Mouse (Mus musculus): ENCODE measurements at regions not wholly inside any gene's neighbourhood (a gene's known extent, or its start where the extent isn't known, plus 50 kb on each side); places are given as distances from the start of the nearest gene placed in this dataset.
A peak's percentile ranks its signal among the peaks of the same experiment; 100 is the strongest.

DNA sequence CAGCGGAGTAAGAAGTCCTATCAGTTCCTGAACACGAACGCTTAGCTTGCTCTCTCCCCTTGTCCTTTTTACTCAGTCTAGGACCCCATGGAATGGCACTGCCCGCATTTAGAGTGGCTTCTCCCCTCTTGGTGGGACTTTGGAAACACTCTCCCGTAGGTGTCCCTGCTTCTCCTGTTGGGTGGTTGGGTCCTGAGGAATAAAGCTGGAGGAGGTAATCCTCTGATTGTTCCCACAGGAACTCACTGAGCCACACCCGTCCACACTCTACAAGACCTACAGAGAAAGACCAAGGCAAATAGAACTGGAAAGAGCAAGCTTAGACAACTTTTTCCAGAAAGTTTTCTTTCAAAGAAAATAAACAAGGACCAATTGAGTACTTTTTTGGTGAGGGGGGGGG lies 64.7 kb upstream of the Haao start:
- no peak overlapping the region for H3K4me3 ChIP-seq (replicated peaks)
- WGBS = 92% methylated on average over 6 of the region's 6 CpGs
- no peaks in the 10 kb centered on the region for H3K9me3 ChIP-seq (replicated peaks)
- no peaks in the 10 kb centered on the region for H3K27me3 ChIP-seq (replicated peaks)
- H3K4me2 ChIP-seq = no peak overlapping the region
- no peak for ATAC-seq (ENCODE audit: low FRiP score)
- H3K36me3 ChIP-seq = no peaks in the 10 kb centered on the region
- no peak overlapping the region for H3K27ac ChIP-seq (replicated peaks)
- H3K9ac ChIP-seq (replicated peaks) = no peak overlapping the region
- 0 out of 2 replicates have a peak, but pooled peaks cover 3% of the 10 kb centered on the region for H3K4me1 ChIP-seq

DNA sequence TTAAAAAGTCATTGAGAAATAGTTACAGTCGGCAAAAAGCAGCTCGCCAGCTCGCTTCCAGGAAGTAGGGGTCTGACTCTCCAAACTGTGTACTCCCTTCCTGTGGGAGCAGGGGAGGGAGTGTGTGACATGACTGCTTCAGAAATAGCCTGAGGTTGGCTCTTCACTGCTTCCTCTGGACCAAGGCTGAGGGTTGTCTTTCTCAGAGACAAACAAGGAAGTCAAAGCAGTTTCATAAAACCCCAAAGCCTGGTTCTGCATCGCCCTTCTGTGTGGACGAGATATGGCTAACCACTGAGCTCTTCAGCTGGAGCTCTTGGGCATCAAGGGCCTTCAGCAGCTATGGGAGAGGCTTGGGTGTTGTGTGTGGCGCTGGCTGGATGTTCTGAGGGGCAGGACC lies 61.0 kb upstream of the Haao start:
- Histone ChIP-seq H3K27me3 (replicated peaks) (no peaks in the 10 kb centered on the region; the same call in 1 of the 2 replicates), H3K9ac (replicated peaks) (no peak overlapping the region), H3K9me3 (replicated peaks) (no peaks in the 10 kb centered on the region), H3K27ac (replicated peaks) (no peak overlapping the region), H3K36me3 (no peaks in the 10 kb centered on the region), H3K4me1 (0 out of 2 replicates have a peak, but pooled peaks cover 3% of the 10 kb centered on the region), H3K4me2 (no peak overlapping the region), H3K4me3 (replicated peaks) (no peak overlapping the region)
- ATAC-seq (ENCODE audit: low FRiP score) = no peak
- 92% methylated on average over 6 of the region's 6 CpGs for WGBS

- Histone ChIP-seq H3K9me3 (replicated peaks) (no peaks in the 10 kb centered on the region), H3K27ac (replicated peaks) (no peak overlapping the region), H3K4me3 (replicated peaks) (no peak overlapping the region), H3K4me2 (no peak overlapping the region), H3K4me1 (0 out of 2 replicates have a peak, but pooled peaks cover 3% of the 10 kb centered on the region), H3K9ac (replicated peaks) (no peak overlapping the region), H3K27me3 (replicated peaks) (no peaks in the 10 kb centered on the region; the same call in 1 of the 2 replicates), H3K36me3 (no peaks in the 10 kb centered on the region)
- WGBS = 90% methylated on average over 3 of the region's 3 CpGs
- ATAC-seq (ENCODE audit: low FRiP score) = no peak
These were observed 59.8 kb upstream of the Haao start for GRCm38 (mm10) chr17:83907538-83907937.

DNA sequence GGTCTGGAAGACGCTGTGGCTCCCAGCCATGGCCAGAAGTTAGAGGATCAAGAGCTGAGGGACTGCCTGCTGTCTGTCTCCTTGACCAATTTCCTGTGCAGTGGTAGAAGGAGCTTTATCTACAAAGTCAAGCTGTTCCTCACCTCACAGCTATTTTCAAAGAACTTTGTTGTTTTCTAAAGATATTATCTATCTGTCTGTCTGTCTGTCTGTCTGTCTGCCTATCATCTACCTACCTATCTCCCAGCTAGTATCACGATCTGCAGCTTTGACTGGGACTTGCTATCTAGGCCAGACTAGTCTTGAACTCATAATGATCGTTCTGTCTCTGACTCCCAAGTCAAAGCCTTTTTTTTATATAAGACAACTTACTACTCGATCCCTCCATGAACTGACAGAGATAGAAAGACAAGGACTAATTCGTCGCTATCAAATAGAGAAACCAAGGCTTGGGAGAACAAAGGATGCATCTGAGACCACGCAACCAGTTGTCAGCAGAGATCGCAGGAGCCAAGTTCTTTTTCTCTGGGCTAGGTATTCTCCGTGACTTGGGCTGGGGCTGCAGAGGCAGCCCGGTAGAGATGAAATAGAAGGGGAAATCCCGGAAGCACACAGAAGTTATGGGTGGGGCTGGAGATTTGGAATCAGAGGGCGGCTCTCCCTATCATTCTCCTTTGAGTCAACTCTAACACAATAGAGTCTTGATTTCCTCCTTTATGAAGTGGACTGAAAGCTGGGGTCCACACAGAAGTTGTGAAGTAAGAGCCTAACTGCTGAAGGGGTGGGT lies 59.2 kb upstream of the Haao start:
- Histone ChIP-seq H3K9me3 (replicated peaks) (no peaks in the 10 kb centered on the region), H3K27me3 (replicated peaks) (no peaks in the 10 kb centered on the region; the same call in 1 of the 2 replicates), H3K27ac (replicated peaks) (no peak overlapping the region), H3K9ac (replicated peaks) (no peak overlapping the region), H3K4me2 (no peak overlapping the region), H3K4me3 (replicated peaks) (no peak overlapping the region), H3K4me1 (peaks cover 5% of the 10 kb centered on the region; the same call in 1 of the 2 replicates), H3K36me3 (no peaks in the 10 kb centered on the region)
- WGBS = 92% methylated on average over 12 of the region's 12 CpGs
- no peak for ATAC-seq (ENCODE audit: low FRiP score)

GRCm38 (mm10) chr17:83903467-83903866 lies 55.7 kb upstream of the Haao start:
- no peak overlapping the region for H3K27ac ChIP-seq (replicated peaks)
- peaks cover 6% of the 10 kb centered on the region; the same call in 1 of the 2 replicates for H3K4me1 ChIP-seq
- H3K4me3 ChIP-seq (replicated peaks) = no peak overlapping the region
- no peak overlapping the region for H3K4me2 ChIP-seq
- peak; percentile 55; the same call in 1 of the 2 replicates for ATAC-seq (ENCODE audit: low FRiP score)
- no peaks in the 10 kb centered on the region for H3K36me3 ChIP-seq
- WGBS = 5% methylated on average over 7 of the region's 7 CpGs
- no peaks in the 10 kb centered on the region; the same call in 1 of the 2 replicates for H3K27me3 ChIP-seq (replicated peaks)
- no peaks in the 10 kb centered on the region for H3K9me3 ChIP-seq (replicated peaks)
- H3K9ac ChIP-seq (replicated peaks) = no peak overlapping the region

DNA sequence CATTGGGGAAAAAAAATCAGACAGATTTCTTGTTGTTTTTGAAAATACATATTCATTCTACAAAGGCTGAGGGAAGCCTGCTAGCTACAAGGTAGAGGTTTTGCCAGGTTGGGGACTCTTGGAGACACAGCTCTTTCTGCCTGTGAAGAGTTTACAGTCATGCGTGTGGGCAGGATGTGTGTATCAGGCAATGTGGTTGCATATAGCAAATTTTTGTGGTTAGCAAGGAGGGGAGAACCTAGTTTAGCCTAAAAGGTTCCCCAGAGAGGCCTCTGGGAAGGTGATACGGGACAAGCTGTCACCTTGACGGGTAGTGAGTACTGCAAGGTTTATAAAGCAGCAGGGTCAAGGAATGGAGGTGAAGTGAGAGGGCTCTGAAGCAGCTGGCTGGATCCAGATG lies 54.8 kb upstream of the Haao start:
- no peaks in the 10 kb centered on the region for H3K9me3 ChIP-seq (replicated peaks)
- no peak overlapping the region for H3K4me3 ChIP-seq (replicated peaks)
- WGBS = 83% methylated on average over 3 of the region's 3 CpGs
- H3K36me3 ChIP-seq = no peaks in the 10 kb centered on the region
- no peak overlapping the region for H3K27ac ChIP-seq (replicated peaks)
- H3K4me2 ChIP-seq = no peak overlapping the region
- no peak for ATAC-seq (ENCODE audit: low FRiP score)
- no peaks in the 10 kb centered on the region; the same call in 1 of the 2 replicates for H3K27me3 ChIP-seq (replicated peaks)
- H3K9ac ChIP-seq (replicated peaks) = no peak overlapping the region
- H3K4me1 ChIP-seq = peaks cover 10% of the 10 kb centered on the region

- H3K9ac ChIP-seq (replicated peaks) = no peak overlapping the region
- H3K4me2 ChIP-seq = no peak overlapping the region
- H3K9me3 ChIP-seq (replicated peaks) = no peaks in the 10 kb centered on the region
- no peaks in the 10 kb centered on the region; the same call in 1 of the 2 replicates for H3K27me3 ChIP-seq (replicated peaks)
- no peak overlapping the region for H3K27ac ChIP-seq (replicated peaks)
- 38% methylated on average over 6 of the region's 6 CpGs for WGBS
- no peaks in the 10 kb centered on the region for H3K36me3 ChIP-seq
- no peak overlapping the region for H3K4me3 ChIP-seq (replicated peaks)
- ATAC-seq (ENCODE audit: low FRiP score) = no peak
- H3K4me1 ChIP-seq = peaks cover 10% of the 10 kb centered on the region
These were observed 54.3 kb upstream of the Haao start for GRCm38 (mm10) chr17:83902091-83902490.

GRCm38 (mm10) chr17:83899588-83900152 lies 51.9 kb upstream of the Haao start:
- Histone ChIP-seq H3K4me1 (peaks cover 10% of the 10 kb centered on the region), H3K9ac (replicated peaks) (no peak overlapping the region), H3K4me3 (replicated peaks) (no peak overlapping the region), H3K4me2 (no peak overlapping the region), H3K27ac (replicated peaks) (no peak overlapping the region), H3K27me3 (replicated peaks) (no peaks in the 10 kb centered on the region), H3K36me3 (no peaks in the 10 kb centered on the region), H3K9me3 (replicated peaks) (no peaks in the 10 kb centered on the region)
- no peak for ATAC-seq (ENCODE audit: low FRiP score)
- WGBS = 82% methylated on average over 7 of the region's 7 CpGs

DNA sequence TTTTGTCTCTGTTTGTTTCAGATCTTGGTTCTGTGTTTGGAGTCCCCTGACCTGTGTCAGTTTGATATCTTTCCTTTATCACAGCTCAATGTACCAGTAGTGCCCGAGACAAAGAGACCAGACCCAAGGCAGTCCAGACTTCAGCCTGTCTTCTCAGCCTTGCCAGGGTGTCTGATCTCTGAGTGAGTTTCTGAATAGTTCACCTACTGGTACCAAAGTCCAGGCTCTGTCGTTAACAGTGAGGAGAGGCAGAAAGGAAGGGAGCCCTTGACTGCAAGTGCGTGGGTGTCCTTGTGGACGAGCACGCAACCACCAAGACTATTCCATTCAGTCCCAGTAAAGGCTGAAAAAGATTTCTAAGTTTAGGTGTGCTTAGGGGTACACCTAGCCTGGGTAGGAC lies 50.8 kb upstream of the Haao start:
- no peak overlapping the region for H3K27ac ChIP-seq (replicated peaks)
- WGBS = 84% methylated on average over 5 of the region's 5 CpGs
- H3K9ac ChIP-seq (replicated peaks) = no peak overlapping the region
- H3K4me1 ChIP-seq = peaks cover 8% of the 10 kb centered on the region
- no peaks in the 10 kb centered on the region for H3K27me3 ChIP-seq (replicated peaks)
- H3K4me3 ChIP-seq (replicated peaks) = no peak overlapping the region
- H3K9me3 ChIP-seq (replicated peaks) = no peaks in the 10 kb centered on the region
- H3K4me2 ChIP-seq = no peak overlapping the region
- H3K36me3 ChIP-seq = no peaks in the 10 kb centered on the region
- no peak for ATAC-seq (ENCODE audit: low FRiP score)

Measured in neural tube, embryonic 15.5 days (tissue).